Mouse (Mus musculus) layer of hippocampus, postnatal 14 days (tissue): Measurements from ENCODE around the gene Gm19684. TPM values are rescaled to one million over a fixed set of nuclear protein-coding genes. Genes with fewer than 3 reads are reported as not detected.
"Not testable (repeated sequence)": the region's sequence is repeated elsewhere in the genome, so short reads cannot be mapped to it uniquely, and the experiment has no call there.

Experiments used
- DNase-seq, 2 experiments: peaks; one replicate each; pipeline ENCODE4 v3.0.0; 2021 to 2022; ENCODE audit warnings: low spot score in 2 of 2, mixed read lengths in 1 of 2
- total RNA-seq, 2 experiments: library from RNA; stranded (reverse); gene quantifications; 2 replicates each; pipeline ENCODE4 v1.2.3; 2021

Gene Gm19684
- total RNA-seq, 2 experiments from 2014 or later: not detected

DNA sequence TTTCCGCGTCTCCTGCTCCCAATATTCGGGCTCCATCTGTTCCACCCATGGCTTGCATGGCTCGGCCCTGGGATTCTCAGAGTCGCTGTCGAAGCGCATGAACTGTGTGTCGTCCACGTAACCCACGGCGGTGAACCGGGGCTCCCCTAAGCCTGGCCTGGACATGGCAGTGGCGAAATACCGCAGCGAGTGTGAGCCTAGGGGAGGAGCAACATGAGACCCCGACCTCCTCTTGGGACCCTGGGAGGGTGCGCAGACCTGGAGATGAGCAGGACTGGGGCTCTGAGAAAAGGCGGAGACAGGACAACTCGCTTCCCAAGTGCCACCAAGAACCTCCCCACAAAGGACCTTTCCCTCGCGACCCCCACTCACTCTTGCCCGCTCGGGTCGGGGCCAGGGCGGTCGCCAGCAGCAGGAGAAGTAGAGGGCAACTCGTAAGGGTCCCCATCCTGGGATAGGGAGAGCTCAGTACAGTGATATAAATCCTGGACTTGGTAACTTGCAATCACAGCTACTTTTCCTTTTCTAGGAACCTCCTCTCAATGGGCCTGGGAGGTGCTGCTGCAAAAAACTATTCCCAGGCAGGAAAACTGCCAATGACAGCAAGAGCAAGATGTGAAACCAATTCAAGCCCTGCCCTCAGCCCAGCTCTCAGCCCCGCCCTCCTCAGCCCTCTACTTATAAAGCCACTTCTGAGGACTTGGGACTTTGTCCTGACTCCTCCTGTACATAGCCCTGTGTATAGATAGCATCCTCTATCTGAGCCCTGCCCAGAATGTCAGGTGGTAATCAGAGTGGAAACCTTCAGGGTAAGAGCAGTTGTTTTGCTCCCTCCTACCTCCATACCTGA lies 7.7 kb downstream of the Gm19684 start, which contains the start of gene Gm7030:
Gene Gm7030 (minus strand): TSS at position 458 of the 850 bp plus-strand sequence.
- DNase-seq: not testable (repeated sequence)

DNA sequence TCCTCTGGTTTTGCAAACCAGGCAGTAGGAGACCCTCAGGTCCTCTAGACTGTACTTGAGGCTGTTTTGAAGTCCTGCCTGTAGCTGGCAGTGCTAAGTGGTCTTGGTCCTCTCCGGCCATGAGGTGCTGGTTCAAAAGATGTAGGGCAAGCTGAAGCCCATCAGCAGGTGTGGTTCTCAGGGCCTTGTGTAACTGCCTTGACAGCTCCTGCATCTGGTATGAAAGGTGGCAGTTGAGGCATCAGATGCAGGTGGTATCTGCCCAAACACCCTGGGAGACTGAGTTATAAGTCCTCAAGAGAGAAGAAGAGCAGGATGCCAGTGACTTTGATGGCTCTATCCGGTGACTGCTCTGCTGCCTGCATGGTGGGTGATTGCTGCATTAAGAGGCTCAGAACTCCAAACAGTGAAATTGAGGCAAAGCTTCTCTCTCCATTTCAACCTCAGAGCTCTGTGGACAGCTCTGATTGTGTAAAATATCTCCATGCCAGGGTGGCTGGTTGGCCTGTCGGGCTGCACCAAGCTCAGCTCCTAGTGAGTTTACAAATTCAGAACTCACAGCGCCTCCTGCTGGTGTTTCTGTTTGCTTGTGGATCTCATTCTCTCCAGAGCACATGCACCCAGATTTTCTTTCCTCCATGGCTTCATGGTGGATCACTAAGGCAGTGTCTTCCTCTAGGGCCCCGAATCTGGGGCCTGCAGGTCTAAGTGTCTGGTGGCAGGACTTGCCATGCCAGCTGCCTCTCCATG lies 10.2 kb downstream of the Gm19684 start:
- DNase-seq: no peak

DNA sequence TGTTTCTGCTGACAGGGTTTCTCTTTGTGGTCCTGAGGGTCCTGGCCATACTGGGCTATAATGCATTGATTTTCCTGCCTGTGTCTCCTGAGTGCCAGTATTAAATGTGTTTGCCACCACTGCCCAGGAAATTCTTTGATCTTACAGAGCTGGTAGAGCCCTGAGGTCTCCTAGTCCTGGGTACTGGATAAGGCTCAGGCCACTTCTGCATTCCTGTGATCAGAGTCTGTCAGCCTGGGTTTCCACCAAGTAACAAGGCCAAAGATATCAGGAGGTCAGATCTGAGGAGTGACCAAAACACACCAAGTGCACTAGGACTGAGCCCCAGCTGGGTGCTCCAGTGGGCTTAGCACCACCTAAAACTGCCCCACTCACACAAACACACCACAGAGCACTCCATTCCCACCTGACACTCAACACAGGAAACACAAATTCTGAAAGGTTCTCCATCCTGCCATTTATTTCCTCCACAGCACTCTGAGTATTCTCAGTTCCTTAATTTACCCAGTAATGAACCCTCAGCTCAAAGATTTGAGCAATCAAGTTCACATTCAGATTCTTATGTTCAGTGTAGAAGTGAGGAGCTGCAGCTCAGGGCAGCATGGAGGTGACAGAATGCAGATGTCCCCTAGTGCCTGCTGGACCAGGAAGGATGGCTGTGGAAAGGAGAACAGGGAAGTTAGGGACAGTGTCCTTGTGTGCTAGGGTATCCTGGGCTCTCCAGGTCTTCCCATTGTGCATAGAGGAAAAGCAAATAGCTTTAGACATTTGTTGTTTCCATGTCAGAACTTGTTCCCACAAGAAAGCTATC lies 14.1 kb downstream of the Gm19684 start:
- DNase-seq: not testable (repeated sequence)

DNA sequence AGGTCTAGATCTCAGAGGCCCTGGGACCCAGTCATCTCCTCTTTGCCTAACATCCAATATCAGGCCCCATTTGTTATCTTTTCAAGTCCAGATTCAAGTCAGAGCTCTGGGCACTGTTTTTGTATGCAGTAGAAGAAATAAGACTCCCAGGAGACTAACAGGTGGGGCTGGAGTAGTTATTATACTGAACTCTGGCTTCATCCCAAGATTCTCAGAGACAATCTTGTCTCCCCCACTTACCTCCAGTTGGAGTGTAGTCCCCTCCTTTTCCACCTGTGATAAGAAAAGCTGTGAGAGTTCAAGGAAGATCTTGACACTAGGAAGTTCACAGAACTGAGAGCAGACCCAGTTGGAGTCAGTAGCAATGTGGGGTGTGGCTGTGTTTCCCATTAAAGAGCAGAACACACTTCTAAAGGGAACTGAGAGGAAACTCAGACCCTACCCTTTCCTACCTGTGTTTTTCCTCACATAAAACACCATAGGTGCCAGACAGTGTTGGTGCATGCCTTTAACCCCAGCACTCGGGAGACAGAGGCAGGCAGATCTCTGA lies 14.9 kb downstream of the Gm19684 start:
- DNase-seq: not testable (repeated sequence)

DNA sequence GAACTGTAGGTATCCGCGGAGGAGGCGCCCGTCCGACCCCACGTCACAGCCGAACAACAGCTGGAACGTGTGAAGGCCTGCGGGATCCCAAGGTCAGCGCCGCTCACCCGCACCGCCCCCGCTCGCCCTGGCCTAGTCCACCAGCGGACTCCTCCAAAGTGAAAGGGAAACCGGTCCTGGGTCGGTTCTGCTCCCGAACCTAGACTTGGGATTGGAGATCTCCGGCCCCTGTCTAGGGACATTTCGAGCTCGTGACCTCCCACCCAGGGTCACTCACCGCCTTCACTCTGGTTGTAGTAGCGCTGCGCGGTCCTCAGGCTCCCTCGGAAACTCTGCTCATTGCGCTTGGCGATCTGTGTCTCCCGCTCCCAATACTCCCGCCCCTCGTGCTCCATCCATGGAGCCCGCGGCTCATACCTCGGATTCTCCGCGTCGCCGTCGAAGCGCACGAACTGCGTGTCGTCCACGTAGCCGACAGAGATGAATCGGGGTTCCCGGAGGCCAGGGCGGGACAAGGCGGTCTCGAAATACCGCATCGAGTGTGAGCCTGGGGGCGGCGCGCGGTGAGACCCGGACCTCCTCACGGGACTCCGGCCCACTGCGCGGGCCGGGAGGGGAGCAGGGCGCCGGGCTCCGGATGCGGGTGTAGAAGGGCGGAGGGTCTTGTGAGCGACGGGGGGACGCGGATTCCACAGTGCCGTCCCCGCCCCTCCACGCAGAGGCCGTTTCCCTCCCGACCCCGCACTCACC lies 23.8 kb downstream of the Gm19684 start:
- no peak for DNase-seq

DNA sequence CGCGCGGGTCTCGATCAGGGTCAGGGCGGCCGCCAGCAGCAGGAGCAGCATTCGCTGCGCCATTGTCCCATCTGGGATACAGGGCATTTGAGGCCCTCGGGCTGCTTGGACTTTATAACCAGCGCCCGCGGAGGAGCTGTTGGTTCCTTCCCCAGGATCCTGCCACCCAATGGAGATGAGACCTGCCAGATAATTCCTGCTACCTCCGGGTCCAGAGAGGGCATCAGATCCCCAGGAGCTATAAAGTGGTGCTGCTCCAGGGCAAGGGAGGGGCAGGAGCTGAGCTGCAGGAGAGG lies 24.3 kb downstream of the Gm19684 start:
- DNase-seq: not testable (repeated sequence)

DNA sequence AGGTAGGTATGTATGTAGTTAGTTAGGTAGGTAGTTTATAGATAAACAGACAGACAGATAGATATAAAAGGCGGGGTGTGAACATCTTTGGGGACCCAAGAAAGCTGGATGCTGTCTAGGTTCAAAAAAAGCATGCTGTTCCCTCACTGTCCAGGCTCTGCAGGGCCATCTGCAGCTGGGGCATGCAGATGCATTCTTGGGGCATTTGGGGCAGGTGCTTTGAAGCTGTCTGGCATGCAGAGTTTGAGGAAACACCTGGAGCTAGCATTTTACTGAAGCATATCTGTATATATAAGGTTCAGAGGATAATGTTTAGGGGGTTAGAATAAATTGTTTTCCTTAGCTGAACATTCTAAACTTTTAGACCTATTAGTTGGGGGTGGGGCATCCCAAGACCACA lies 25.5 kb downstream of the Gm19684 start:
- not testable (repeated sequence) for DNase-seq

DNA sequence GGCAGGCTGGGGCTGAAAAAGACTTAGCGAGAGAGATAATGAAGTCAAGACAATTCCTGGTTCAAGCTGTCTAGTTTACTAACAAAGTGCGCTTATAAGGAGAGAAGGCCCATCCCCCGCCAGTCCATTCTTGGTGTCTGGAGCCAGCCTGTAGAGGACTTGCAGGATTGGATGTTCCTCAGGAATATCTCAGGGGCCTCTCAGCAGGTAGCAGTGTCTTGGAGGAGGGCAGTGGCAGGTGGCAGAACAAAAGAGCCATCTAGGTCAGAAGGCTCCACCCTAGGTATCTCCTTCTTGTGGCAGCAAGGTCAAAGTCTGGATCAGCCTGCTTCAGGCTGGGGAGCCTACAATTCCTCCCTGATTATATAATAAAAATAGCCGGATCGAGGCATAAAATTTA lies 27.0 kb downstream of the Gm19684 start:
- not testable (repeated sequence) for DNase-seq

DNA sequence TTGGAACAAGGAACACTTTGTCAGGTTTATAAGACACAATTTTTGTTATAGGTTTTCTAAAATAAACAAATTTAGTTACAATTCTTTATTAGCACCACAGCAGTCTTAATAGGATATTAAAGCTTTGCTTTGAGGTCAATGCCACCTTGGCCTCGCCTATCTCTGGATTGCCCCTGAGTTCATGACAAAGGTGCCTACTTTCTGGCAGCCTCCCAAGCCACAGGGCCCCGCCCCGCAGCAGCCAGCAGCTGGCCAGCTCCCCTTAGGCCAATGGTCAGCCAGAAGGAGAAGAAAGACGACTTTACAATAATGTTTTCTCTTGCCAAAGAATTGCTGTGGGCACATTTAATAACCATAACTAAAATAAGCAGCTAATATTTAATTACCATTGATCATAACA lies 29.7 kb downstream of the Gm19684 start:
- DNase-seq: not testable (repeated sequence)

DNA sequence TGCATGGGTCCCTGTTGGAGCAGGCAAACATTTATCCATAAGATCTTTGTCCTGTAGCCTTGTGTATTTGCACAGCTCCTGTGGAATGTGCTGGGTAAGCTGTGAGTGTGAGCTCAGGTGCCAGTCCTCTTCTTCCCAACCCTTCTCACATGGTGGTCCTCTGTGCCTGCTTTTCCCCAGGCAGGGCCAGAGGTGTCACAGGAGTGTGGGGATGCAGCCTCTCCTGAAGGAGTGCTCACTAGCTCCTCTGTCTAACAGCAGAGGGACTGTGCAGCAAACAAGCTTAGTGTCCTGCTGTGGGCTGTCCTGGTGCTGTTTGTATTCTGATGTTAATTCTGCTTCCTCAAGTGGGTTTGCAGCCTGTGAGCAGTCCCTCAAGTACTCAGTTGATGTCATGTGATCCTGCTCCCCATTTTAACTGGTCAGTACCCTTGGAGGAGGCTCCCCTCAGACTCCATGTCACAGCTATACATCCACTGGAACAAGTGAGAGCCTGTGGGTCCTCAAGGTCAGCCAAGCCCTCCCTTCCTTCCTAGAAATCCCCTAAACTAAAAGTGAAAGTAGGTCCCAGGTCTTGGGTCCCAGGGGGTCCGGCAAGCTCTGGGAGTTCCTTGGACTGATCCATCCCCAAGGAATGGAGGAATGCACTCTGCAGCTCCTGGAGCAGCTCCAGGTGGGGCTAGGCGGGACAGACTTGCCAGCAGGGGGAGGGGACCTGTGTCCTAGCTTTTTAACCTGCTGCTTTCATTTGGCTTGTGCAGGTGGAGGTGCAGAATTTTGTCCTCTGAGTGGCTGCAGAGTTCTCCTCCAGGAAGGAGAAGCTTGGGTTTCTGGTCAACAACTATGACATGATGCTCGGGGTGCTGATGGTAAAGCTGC lies 33.0 kb downstream of the Gm19684 start:
- no peak for DNase-seq

DNA sequence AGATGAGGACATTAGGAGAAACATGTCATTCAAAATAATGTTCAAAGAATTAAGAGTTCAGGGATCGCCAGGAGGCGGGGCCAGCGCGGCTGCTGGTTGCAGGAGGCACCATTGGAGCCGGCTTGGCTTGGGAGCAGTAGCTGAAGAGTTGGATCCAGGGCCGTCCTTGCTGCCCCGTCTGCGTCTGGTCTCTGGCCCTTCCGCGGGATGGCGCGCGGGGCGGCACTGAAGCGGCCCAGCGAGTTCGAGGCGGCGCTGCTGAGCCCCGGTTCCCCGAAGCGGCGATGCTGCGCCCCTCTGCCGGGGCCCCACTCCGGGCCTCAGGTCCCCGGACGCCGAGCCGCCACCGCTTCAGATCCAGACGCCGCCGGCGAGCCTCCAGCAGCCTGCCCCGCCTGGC lies 36.3 kb downstream of the Gm19684 start:
- DNase-seq: not testable (repeated sequence)

DNA sequence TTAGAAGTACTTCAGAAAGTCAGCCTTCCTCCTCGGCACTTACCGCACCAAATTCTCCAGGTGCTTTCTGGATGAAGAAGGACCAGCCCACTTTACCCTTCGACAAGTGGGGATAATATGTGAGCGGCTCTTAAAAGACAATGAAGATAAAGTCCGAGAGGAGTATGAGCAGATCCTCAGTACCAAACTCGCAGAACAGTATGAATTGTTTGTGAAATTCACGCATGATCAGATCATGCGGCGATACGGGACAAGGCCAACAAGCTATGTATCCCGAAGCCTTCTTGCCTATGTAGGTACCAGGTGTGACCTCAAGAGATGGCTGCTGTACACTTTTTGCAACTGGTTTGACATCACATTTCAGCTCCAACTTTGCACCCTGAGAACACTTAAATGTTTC lies 36.8 kb downstream of the Gm19684 start:
- not testable (repeated sequence) for DNase-seq

DNA sequence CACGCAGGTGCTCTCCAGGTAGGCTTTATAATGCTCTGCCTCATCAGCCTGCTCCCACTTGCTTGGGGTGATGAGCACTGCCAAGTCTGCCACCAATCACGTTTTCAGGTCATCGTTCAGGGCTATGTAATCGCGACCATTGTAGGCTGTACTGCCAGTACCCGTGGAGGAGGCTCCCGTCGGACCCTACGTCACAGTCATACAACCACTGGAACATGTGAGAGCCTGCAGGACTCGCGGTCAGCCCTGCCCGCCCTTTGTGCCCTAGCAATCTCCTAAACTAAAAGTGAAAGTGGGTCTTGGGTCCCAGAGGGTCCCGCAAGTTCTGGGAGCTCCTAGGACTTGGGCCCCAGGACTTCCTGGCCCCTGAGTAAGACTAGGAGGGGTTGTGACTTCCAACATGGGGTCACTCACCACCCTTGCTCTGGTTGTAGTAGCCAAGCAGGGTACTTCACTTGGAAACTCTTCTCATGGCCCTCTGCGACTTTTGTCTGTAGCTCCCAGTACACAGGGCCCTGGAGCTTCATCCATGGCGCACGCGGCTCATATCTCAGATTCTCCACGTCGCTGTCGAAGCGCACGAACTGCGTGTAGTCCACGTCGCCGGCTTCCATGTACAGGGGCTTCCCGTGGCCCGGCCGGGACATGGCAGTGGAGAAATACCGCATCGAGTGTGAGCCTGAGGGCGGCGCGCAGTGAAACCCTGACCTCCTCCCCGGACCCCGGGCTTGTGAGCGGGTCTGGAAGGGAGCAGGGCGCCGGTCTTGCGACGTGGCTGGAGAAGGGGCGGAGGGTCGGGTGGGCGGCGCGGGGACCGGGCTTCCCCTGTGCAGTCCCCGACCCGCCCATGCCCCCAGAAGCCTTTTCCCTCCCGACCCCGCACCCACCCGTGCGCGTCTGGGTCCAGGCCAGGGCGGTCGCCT lies 39.9 kb downstream of the Gm19684 start:
- no peak for DNase-seq

DNA sequence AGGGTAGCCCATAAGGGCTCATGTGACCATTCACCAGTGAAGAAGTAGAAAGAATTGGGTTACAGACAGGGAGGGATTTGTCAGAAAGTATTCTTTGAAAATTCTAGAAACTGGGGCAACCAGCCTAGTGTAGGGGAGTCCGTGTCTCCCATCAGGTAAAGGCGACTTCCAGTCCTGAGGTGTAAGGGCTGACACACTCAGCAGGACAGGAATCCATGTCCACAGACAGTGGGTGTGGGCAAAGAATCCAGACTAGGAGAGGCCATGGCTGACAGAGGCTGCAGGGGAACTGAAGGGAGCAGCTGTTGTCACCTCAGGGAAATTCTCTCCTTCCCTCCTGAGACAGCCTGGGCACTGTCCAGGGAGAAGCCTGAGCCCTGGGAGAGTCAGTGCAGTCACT lies 45.4 kb downstream of the Gm19684 start:
- not testable (repeated sequence) for DNase-seq

DNA sequence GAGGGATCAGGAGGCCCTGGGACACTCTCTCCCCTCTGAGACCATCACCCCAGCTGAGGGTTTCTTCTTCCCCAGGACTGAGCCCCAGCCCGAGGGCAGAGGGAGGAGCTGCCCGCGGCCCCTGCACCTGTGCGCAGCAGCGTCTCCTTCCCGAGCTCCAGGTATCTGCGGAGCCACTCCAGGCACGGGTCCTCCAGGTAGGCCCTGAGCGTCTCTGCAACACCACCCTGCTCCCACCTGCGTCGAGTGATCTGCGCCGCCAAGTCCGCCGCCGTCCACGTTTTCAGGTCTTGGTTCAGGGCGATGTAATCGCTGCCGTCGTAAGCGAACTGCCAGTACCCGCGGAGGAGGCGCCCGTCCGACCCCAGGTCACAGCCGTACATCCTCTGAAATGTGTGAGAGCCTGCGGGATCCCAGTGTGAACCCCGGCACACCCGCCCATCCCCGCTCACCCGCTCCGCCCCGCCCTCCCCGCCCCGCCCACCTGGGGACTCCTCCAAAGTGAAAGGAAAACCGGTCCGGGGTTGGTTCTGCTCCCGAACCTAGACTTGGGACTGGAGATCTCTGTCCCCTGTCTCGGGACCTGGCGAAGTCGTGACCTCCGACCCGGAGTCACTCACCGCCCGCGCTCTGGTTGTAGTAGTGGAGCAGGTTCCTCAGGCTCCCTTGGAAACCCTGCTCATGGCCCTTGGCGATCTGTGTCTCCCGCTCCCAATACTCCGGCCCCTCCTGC lies 46.0 kb downstream of the Gm19684 start:
- no peak for DNase-seq

DNA sequence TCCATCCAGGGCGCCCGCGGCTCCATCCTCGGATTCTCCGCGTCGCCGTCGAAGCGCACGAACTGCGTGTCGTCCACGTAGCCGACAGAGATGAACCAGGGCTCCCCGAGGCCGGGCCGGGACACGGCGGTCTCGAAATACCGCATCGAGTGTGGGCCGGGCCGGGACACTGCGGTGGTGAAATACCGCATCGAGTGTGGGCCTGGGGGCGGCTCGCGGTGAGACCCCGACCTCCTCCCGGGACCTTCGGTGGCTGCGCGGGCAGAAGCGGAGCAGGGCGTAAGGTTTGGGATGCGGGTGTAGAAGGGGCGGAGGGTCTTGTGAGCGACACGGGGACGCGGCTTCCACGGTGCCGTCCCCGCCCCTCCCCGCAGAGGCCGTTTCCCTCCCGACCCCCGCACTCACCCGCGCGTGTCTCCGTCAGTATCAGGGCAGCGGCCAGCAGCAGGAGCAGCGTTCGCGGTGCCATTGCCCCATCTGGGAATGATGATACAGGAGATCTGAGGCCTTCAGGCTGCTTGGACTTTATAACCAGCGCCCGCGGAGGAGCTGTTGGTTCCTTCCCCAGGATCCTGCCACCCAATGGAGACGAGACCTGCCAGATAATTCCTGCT lies 46.7 kb downstream of the Gm19684 start, which contains the start of gene Gm8909:
Gene Gm8909 (minus strand): TSS at position 499 of the 614 bp plus-strand sequence.
- no peak for DNase-seq

DNA sequence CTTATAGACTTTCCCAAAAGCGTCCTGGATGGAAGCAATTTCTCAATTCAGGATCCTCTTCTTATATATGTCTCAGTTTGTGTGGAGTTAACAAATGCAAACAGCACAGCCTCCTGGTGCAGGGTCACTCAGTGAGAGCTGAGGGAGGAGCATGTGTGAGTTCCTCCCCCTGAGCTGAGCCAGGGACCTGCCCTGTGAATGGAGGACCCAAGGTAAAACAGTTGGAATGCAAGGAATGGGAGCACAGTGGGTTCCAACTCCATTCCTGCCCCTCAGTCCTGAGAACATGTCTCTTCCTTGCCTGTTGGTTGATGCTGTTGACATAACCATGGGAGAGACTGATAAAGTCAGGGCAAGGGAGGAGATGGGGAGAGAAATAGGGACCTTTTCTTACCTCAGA lies 47.6 kb downstream of the Gm19684 start:
- DNase-seq: not testable (repeated sequence)
